Comparison of ENCODE assay signal across 21 mouse cellular contexts in the genomic region with DNA sequence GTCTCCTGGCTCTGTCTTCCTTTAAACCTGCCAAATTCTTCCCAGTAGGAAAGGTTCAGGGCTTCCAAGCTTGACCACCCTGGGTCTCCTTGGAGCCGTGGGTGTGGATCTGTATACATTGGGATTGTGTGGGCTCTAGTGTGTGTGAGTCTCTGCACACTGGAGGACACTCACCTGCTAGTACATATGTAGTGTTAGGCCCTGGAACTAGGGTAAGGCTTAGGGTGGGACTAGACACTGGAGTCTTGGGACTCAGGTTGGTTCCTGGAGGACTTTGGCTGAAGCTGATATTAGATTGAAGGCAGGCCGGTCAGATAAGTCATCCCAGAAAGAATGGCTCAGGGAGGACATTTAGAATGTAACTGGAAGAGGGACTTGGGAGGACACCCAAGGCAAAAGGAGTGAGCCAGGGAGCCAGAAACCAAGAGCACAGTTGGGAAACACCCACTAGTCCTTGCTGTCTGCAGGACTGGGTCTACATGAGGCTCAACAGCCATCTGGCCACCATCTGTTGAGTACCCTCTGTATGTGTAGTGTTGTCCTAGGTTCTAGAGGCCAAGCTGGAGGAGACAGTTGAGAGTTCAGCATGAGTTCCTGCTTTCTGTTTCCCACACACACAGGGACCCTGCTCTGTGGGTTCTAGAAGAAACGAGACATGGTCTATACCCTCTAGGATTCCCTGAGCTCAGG. TPM values are rescaled to one million over a fixed set of nuclear protein-coding genes. Genes with fewer than 3 reads are reported as not detected.
DNase-seq lines count a peak whose midpoint lies in the region; ATAC-seq and TF ChIP-seq lines count a peak whose summit lies in the region.
"Had no signal": no experiment of that assay in that cellular context is flagged by ENCODE, and none has a peak within 500 bp of the region (broad histone marks: within the 10 kb centered on the region; RNA-seq: fewer than 3 reads in every experiment).

No protein-coding gene starts in this region.

- H3K79me2 ChIP-seq in heart, adult 2 months (replicated peaks; ENCODE audit: control insufficient read depth, insufficient read depth, low read length): no peaks in the 10 kb centered on the region

- intact Hi-C loops in heart, adult 2 months (cut with DNase I): no loop called here

- no peak for TF ChIP-seq CTCF in heart, adult 2 months (IDR thresholded peaks at IDR 0.05)

- no peak overlapping the region for H3K27ac ChIP-seq in heart, adult 2 months
- no peak overlapping the region for H3K27ac ChIP-seq in heart, embryonic 11.5 days (ENCODE audit: low read depth, low read length)
- peak overlapping the region; percentile 86 for H3K27ac ChIP-seq in embryonic facial prominence, embryonic 15.5 days (replicated peaks)
- H3K27ac ChIP-seq in intestine, embryonic 15.5 days: no peak overlapping the region
- H3K27ac ChIP-seq: forebrain, embryonic 12.5 days; hindbrain, embryonic 15.5 days; layer of hippocampus, adult 2 months; liver, embryonic 12.5 days; midbrain, embryonic 13.5 days had no signal

- H3K4me2 ChIP-seq in heart, embryonic 11.5 days: no peak overlapping the region
- no peak overlapping the region for H3K4me2 ChIP-seq in embryonic facial prominence, embryonic 15.5 days (replicated peaks)
- no peak overlapping the region for H3K4me2 ChIP-seq in intestine, embryonic 15.5 days (replicated peaks)
- H3K4me2 ChIP-seq: forebrain, embryonic 12.5 days; hindbrain, embryonic 15.5 days; midbrain, embryonic 13.5 days had no signal

- no peak for TF ChIP-seq POLR2A in heart, adult 2 months (IDR thresholded peaks at IDR 0.05; ENCODE audit: insufficient read depth, low read depth, low read length)

- 0 out of 2 replicates have a peak, but pooled peaks have one; percentile 42 for TF ChIP-seq EP300 in heart, adult 2 months (IDR thresholded peaks at IDR 0.05; ENCODE audit: insufficient read depth, low read depth, low read length)

- no peak for ATAC-seq in heart, embryonic 11.5 days (replicated peaks; ENCODE audit: insufficient number of reproducible peaks, low FRiP score, low TSS enrichment)
- no peak for ATAC-seq in embryonic facial prominence, embryonic 15.5 days (ENCODE audit: insufficient number of reproducible peaks, low FRiP score, low TSS enrichment, low read depth)
- ATAC-seq in intestine, embryonic 15.5 days: no peak
- ATAC-seq: CD4-positive, CD25-positive, alpha-beta regulatory T cell, adult 4 months; midbrain, embryonic 13.5 days had no signal

- H3K9me3 ChIP-seq in heart, embryonic 11.5 days (replicated peaks; ENCODE audit: control insufficient read depth, low read length): no peaks in the 10 kb centered on the region
- no peaks in the 10 kb centered on the region for H3K9me3 ChIP-seq in embryonic facial prominence, embryonic 15.5 days (replicated peaks)
- no peaks in the 10 kb centered on the region for H3K9me3 ChIP-seq in intestine, embryonic 15.5 days
- H3K9me3 ChIP-seq: forebrain, embryonic 12.5 days; hindbrain, embryonic 15.5 days; liver, embryonic 12.5 days; megakaryocyte, embryonic 14.5 days; midbrain, embryonic 13.5 days had no signal

- WGBS in heart, adult 2 months: 90% methylated on average over 3 of the region's 3 CpGs
- WGBS in heart, embryonic 11.5 days (ENCODE audit: insufficient replicate concordance): 85% methylated on average over 3 of the region's 3 CpGs
- 86% methylated on average over 3 of the region's 3 CpGs for WGBS in embryonic facial prominence, embryonic 15.5 days
- 86% methylated on average over 3 of the region's 3 CpGs for WGBS in intestine, embryonic 15.5 days

- no peaks in the 10 kb centered on the region for H3K27me3 ChIP-seq in heart, adult 2 months (ENCODE audit: control insufficient read depth, insufficient read depth, low read length)
- H3K27me3 ChIP-seq in heart, embryonic 11.5 days (ENCODE audit: control insufficient read depth, insufficient read depth, low read length): no peaks in the 10 kb centered on the region
- H3K27me3 ChIP-seq in embryonic facial prominence, embryonic 15.5 days: no peaks in the 10 kb centered on the region
- no peaks in the 10 kb centered on the region for H3K27me3 ChIP-seq in intestine, embryonic 15.5 days (replicated peaks)
- H3K27me3 ChIP-seq: forebrain, embryonic 12.5 days; hindbrain, embryonic 15.5 days; liver, embryonic 12.5 days; megakaryocyte, embryonic 14.5 days; midbrain, embryonic 13.5 days had no signal

- no peak overlapping the region for H3K4me3 ChIP-seq in heart, adult 2 months
- H3K4me3 ChIP-seq in heart, embryonic 11.5 days (ENCODE audit: low read depth, low read length): no peak overlapping the region
- H3K4me3 ChIP-seq in embryonic facial prominence, embryonic 15.5 days (replicated peaks): no peak overlapping the region
- no peak overlapping the region for H3K4me3 ChIP-seq in intestine, embryonic 15.5 days (replicated peaks)
- H3K4me3 ChIP-seq: erythroblast, embryonic 14.5 days; forebrain, embryonic 12.5 days; hindbrain, embryonic 15.5 days; layer of hippocampus, adult 2 months; liver, embryonic 12.5 days; megakaryocyte, embryonic 14.5 days; midbrain, embryonic 13.5 days had no signal

- no peaks in the 10 kb centered on the region for H3K36me3 ChIP-seq in heart, adult 2 months (ENCODE audit: control insufficient read depth, insufficient read depth, low read length)
- no peaks in the 10 kb centered on the region for H3K36me3 ChIP-seq in heart, embryonic 11.5 days (ENCODE audit: control insufficient read depth, insufficient read depth, low read length)
- H3K36me3 ChIP-seq in embryonic facial prominence, embryonic 15.5 days: no peaks in the 10 kb centered on the region
- H3K36me3 ChIP-seq in intestine, embryonic 15.5 days: no peaks in the 10 kb centered on the region
- H3K36me3 ChIP-seq: forebrain, embryonic 12.5 days; hindbrain, embryonic 15.5 days; liver, embryonic 12.5 days; midbrain, embryonic 13.5 days had no signal

- no peak overlapping the region for H3K9ac ChIP-seq in heart, adult 2 months (ENCODE audit: low read depth, low read length)
- no peak overlapping the region for H3K9ac ChIP-seq in heart, embryonic 11.5 days (ENCODE audit: low read depth, low read length)
- no peak overlapping the region for H3K9ac ChIP-seq in embryonic facial prominence, embryonic 15.5 days
- no peak overlapping the region for H3K9ac ChIP-seq in intestine, embryonic 15.5 days
- H3K9ac ChIP-seq: forebrain, embryonic 12.5 days; hindbrain, embryonic 15.5 days; liver, embryonic 12.5 days; midbrain, embryonic 13.5 days had no signal

- DNase-seq in cerebellum, adult 8-10 months: peak; percentile 1
- DNase-seq in cerebellum, postnatal 4 days (ENCODE audit: low spot score in 2 of 2): no peak
- peak in 1 of 2 experiments; percentile 26 for DNase-seq in heart, adult 2 months
- no peak for DNase-seq in kidney, adult 9 months
- DNase-seq: lung, adult 18-20 months; lung, postnatal 10 days; thymus, adult 2 months; thymus, postnatal 4 days had no signal

- H3K4me1 ChIP-seq in heart, adult 2 months (ENCODE audit: control insufficient read depth, insufficient read depth, low read length): peaks cover 1% of the 10 kb centered on the region
- H3K4me1 ChIP-seq in heart, embryonic 11.5 days (ENCODE audit: control insufficient read depth, insufficient read depth, low read length): 0 out of 2 replicates have a peak, but pooled peaks cover 3% of the 10 kb centered on the region
- H3K4me1 ChIP-seq in embryonic facial prominence, embryonic 15.5 days: peaks cover 39% of the 10 kb centered on the region
- peaks cover 5% of the 10 kb centered on the region; the same call in 1 of the 2 replicates for H3K4me1 ChIP-seq in intestine, embryonic 15.5 days (replicated peaks)
- H3K4me1 ChIP-seq: liver, embryonic 12.5 days; megakaryocyte, embryonic 14.5 days had no signal

RNA-seq across cellular contexts. Expression of gene Slco2a1, which starts 9.4 kb away (rescaled TPM):
- total RNA-seq in heart, adult 2 months (2021): 1 to 10 TPM; 3.6 to 4.7 TPM
- 4.4 and 4.8 TPM in 2 replicates for polyA plus RNA-seq in heart, adult 2 months (2012; rRNA removed)
- 4.4 and 5.3 TPM in 2 replicates for polyA plus RNA-seq in heart, embryonic 11.5 days (2014; fragmentation: Nextera tagmentation; extraction: Ambion mirVana)
- polyA plus RNA-seq in embryonic facial prominence, embryonic 15.5 days (2015; fragmentation: Nextera tagmentation; extraction: Ambion mirVana): 9.2 and 10.9 TPM in 2 replicates
- polyA plus RNA-seq in intestine, embryonic 15.5 days (2015; fragmentation: Nextera tagmentation; extraction: Ambion mirVana): 11.3 and 11.7 TPM in 2 replicates
- total RNA-seq: monocyte, adult 5-6 weeks; neutrophil, adult 5-6 weeks had no signal
